Mouse (Mus musculus): ENCODE results near the gene Srebf2. TPM values are rescaled to one million over a fixed set of nuclear protein-coding genes. Genes with fewer than 3 reads are reported as not detected.

The Srebf2 gene
- polyA plus RNA-seq (2014; fragmentation: Illumina TruSeq; extraction: RNeasy Lipid Tissue Mini Kit (QIAGEN cat#74804); ENCODE audit: low read depth, low replicate concordance): 7.5 TPM

DNA sequence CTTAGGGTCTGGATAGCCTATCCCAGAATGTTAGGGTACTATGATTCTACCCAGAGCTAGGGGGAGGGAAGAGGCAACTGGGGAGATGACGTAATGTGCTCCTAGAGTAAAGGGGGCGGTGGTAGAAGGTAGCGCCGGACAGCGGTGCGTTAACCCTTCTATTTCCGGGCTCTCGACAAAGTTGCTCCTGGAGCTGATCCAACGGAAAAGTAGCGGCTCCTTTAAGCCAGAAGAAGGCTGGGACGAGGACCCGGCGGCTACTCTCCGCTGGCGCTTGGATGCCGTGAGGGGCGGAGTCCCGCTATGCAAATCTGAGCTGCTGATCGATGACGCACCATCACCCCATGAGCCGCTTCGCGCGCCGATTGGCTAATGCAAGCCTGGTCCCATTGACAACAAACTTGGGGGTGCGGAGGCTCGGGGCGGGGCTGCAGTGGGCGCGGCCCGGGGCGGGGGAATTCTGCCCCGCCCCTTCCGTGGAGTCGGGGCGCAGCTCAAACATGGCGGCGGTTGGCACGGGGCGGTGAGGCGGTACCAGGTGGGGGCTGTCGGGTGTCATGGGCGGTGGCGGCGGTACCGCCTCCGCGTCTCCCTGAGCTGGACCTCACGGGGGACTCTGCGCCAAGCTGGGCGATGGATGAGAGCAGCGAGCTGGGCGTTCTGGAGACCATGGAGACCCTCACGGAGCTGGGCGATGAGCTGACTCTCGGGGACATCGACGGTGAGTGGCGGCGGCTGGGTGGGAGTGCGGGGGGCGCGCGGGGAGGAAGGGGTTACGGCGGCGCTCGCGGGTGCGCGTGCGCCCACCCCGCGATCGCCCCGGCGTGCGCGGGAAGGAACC is at the start of gene Srebf2:
Gene Srebf2, plus strand, starts transcription at position 412 of the 841 bp plus-strand sequence.

DNA sequence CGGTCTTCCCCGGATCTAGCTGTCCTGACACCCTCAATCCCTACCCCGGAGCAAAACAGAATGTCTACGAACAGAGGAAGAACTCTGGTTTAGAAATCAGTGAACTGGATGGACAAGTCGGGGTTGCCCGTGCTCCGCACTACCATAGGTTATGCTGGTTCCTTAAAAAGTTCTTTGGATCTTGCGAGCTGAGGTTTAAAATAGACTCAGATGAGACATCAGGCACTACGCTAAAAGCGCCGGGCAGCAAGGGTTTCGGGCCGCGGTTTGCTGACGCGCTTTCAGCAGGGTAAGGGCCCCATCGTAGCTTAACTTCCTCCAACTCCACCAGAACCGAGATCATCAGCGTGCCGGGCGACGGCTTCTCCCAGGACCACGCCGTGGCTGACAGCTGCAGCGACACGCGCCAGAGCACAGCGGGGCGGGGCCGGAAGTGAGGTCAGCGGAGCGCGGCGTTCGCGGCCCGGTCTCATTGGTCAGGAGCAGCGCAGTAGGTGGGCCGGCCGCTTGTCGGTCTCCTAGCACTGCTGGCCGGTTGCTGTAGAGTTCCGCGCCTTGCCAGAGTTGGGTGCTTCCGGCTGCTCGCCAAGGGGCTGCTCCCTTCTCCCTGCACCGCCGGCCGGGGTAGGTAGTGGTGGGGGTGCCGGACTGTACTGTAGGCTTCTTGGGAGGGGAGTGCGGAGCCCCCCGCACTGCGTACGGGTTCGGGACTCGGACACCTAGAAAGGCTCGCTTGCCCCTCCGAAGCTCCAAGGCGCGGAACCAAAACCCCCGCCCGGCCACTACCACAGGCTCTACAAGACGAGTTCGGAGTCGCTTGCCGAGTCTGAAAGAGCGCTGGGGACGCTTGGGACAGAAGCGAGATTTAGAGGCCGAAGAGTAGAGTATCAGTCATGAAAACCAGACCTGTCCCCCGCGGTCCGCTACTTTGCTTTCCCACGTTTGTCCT is 19.3 kb upstream of the Srebf2 start, which contains the start of gene Ccdc134:
Gene Ccdc134, plus strand, starts transcription at position 497 of the 949 bp plus-strand sequence.

DNA sequence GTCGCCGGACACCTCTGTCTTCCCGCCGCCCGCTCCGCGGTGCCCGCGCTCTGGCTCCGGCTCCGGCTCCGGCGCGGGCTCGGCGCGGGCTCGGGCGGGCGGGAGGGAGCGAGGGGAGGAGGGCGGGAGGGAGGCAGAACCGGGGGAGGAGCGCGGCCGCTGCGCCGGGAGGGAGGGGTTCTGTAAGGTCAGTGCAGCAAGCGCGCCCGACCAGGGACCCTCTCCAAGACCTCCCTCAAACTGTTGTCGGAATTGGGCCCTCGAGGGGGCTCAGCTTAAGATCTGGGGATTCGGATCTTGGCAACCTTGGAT is 65.7 kb downstream of the Srebf2 start, which contains the start of gene Shisa8:
Gene Shisa8, minus strand, starts transcription at position 64 of the 312 bp plus-strand sequence.

DNA sequence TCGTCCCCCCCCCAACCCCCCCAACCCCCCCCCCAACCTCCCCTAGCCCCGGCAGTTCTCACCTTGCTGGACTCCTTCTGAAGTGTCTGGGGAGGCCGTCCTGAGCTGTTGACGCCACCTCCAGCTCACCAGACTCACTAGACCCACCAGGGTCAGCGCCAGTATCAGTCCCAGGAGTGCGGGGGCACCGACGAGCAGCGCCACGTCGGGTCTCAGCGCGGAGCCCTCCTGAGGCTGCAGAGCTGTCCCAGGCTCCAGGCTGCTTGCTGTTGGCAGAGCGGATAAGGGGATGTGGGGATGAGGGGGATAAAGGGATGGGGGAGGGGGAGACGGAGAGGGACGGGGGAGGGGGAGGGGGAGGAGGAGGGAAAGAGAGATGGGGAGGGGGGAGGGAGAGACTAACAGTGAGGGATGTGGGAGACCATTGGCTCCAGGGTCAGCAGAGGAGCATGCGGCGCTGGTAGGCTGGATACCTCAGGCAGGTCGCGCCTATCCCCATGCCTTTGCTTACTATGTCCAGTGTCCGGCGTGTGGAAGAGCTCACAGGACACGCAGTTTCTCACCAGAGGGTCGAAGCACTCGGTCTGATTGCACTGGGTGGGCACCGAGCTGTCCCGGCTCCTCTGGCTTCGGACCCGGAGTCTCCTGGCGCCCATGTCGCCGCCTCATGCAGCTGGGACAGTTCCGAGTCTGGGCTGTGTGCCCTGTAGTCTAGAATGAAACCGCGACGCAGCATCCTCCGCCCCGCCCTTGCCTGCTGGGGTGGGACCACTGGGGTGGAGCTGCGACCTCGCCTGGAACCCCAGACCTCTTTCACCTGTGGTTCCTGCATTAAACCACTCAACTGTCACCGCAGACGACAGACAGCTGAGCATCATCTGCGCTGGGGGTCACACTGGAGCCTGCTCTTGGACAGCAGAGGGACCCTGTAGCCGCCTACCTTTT is 76.9 kb downstream of the Srebf2 start, which contains the start of gene Tnfrsf13c:
Gene Tnfrsf13c, minus strand, starts transcription at position 713 of the 945 bp plus-strand sequence.

DNA sequence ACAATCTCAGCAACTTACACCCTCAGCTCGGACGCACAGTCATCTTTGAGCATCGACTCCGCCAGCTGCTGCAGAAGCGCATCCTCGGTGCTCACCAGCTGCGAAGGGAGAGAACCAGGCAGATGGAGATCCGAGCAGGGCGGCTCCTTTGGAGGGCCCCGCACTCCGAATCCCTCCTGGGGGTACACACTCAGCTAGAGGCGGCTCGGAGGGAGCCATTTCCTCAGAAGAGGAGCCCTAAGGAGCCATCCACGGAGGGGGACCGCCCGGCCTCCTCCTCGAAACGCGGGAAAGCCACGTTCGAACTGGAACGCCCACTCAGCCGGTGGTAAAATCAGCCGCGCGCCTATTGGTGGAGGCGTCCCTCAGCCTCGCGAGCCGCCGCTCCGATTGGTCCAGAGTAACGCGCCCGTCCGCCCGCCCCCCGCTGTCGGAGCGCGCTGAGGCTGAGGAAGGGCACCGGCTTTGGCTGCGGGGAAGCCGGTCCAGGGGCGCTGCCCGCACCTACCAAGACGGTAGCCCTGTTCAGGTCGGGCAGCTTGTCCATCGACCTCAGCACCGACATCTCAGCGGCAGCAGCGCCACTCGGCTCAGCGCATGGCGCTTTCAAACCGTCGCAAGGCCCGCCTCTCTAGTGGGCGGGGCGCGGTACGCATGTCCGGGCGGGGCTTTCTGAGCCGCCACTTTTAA is 97.3 kb downstream of the Srebf2 start, which contains the start of gene Cenpm:
Gene Cenpm, minus strand, starts transcription at position 634 of the 690 bp plus-strand sequence.

DNA sequence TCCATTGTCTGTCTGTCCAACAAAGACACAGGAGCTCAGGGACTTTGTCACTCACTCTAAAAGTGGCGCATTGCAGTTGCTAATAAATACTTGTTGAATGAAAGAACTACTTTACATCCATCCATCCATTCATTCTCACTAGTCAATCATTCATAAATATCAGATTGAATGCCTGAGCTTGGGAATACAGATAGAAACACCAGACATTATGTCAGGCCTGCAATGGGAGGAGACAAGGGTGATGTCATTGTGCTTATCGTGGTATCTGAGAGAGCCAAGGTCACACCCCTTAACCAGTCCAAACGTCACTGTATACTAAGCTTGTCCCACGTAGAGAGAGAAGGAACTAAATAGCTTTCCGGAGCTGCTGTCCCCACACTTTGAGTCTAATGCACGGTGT is 105.1 kb downstream of the Srebf2 start, which contains the start of gene 1500009C09Rik:
Gene 1500009C09Rik, plus strand, starts transcription at position 301 of the 400 bp plus-strand sequence.

Other genes starting within 250 kb of the Srebf2 start
- gene Polr3h, start 220.9 kb upstream of the Srebf2 start, polyA plus RNA-seq (2014; fragmentation: Illumina TruSeq; extraction: RNeasy Lipid Tissue Mini Kit (QIAGEN cat#74804); ENCODE audit: low read depth, low replicate concordance): 0.64 TPM
- not detected for gene Csdc2, start 210.4 kb upstream of the Srebf2 start, polyA plus RNA-seq (2014; fragmentation: Illumina TruSeq; extraction: RNeasy Lipid Tissue Mini Kit (QIAGEN cat#74804); ENCODE audit: low read depth, low replicate concordance)
- gene Pmm1, start 186.3 kb upstream of the Srebf2 start, polyA plus RNA-seq (2014; fragmentation: Illumina TruSeq; extraction: RNeasy Lipid Tissue Mini Kit (QIAGEN cat#74804); ENCODE audit: low read depth, low replicate concordance): not detected
- gene 1700029P11Rik, start 166.6 kb upstream of the Srebf2 start, polyA plus RNA-seq (2014; fragmentation: Illumina TruSeq; extraction: RNeasy Lipid Tissue Mini Kit (QIAGEN cat#74804); ENCODE audit: low read depth, low replicate concordance): not detected
- gene Xrcc6, start 159.3 kb upstream of the Srebf2 start, polyA plus RNA-seq (2014; fragmentation: Illumina TruSeq; extraction: RNeasy Lipid Tissue Mini Kit (QIAGEN cat#74804); ENCODE audit: low read depth, low replicate concordance): 50.5 TPM
- 14.6 TPM for gene Desi1, start 113.3 kb upstream of the Srebf2 start, polyA plus RNA-seq (2014; fragmentation: Illumina TruSeq; extraction: RNeasy Lipid Tissue Mini Kit (QIAGEN cat#74804); ENCODE audit: low read depth, low replicate concordance)
- 117 TPM for gene Snu13, start 99.6 kb upstream of the Srebf2 start, polyA plus RNA-seq (2014; fragmentation: Illumina TruSeq; extraction: RNeasy Lipid Tissue Mini Kit (QIAGEN cat#74804); ENCODE audit: low read depth, low replicate concordance)
- gene 4930407I10Rik, start 88.0 kb upstream of the Srebf2 start, polyA plus RNA-seq (2014; fragmentation: Illumina TruSeq; extraction: RNeasy Lipid Tissue Mini Kit (QIAGEN cat#74804); ENCODE audit: low read depth, low replicate concordance): not detected
- not detected for gene Mei1, start 77.2 kb upstream of the Srebf2 start, polyA plus RNA-seq (2014; fragmentation: Illumina TruSeq; extraction: RNeasy Lipid Tissue Mini Kit (QIAGEN cat#74804); ENCODE audit: low read depth, low replicate concordance)
- 1.1 TPM for gene Ccdc134, start 19.3 kb upstream of the Srebf2 start, polyA plus RNA-seq (2014; fragmentation: Illumina TruSeq; extraction: RNeasy Lipid Tissue Mini Kit (QIAGEN cat#74804); ENCODE audit: low read depth, low replicate concordance)
- not detected for gene Shisa8, start 65.6 kb downstream of the Srebf2 start, polyA plus RNA-seq (2014; fragmentation: Illumina TruSeq; extraction: RNeasy Lipid Tissue Mini Kit (QIAGEN cat#74804); ENCODE audit: low read depth, low replicate concordance)
- not detected for gene Tnfrsf13c, start 77.2 kb downstream of the Srebf2 start, polyA plus RNA-seq (2014; fragmentation: Illumina TruSeq; extraction: RNeasy Lipid Tissue Mini Kit (QIAGEN cat#74804); ENCODE audit: low read depth, low replicate concordance)
- gene Cenpm, start 97.6 kb downstream of the Srebf2 start, polyA plus RNA-seq (2014; fragmentation: Illumina TruSeq; extraction: RNeasy Lipid Tissue Mini Kit (QIAGEN cat#74804); ENCODE audit: low read depth, low replicate concordance): 2.0 TPM
- not detected for gene 1500009C09Rik, start 105.2 kb downstream of the Srebf2 start, polyA plus RNA-seq (2014; fragmentation: Illumina TruSeq; extraction: RNeasy Lipid Tissue Mini Kit (QIAGEN cat#74804); ENCODE audit: low read depth, low replicate concordance)
- gene Sept3, start 127.7 kb downstream of the Srebf2 start, polyA plus RNA-seq (2014; fragmentation: Illumina TruSeq; extraction: RNeasy Lipid Tissue Mini Kit (QIAGEN cat#74804); ENCODE audit: low read depth, low replicate concordance): not detected
- gene Wbp2nl, start 151.8 kb downstream of the Srebf2 start, polyA plus RNA-seq (2014; fragmentation: Illumina TruSeq; extraction: RNeasy Lipid Tissue Mini Kit (QIAGEN cat#74804); ENCODE audit: low read depth, low replicate concordance): not detected
- gene Naga, start 191.7 kb downstream of the Srebf2 start, polyA plus RNA-seq (2014; fragmentation: Illumina TruSeq; extraction: RNeasy Lipid Tissue Mini Kit (QIAGEN cat#74804); ENCODE audit: low read depth, low replicate concordance): 10.4 TPM
- 0.26 TPM for gene Pheta2, start 191.8 kb downstream of the Srebf2 start, polyA plus RNA-seq (2014; fragmentation: Illumina TruSeq; extraction: RNeasy Lipid Tissue Mini Kit (QIAGEN cat#74804); ENCODE audit: low read depth, low replicate concordance)
- 34.1 TPM for gene Smdt1, start 191.8 kb downstream of the Srebf2 start, polyA plus RNA-seq (2014; fragmentation: Illumina TruSeq; extraction: RNeasy Lipid Tissue Mini Kit (QIAGEN cat#74804); ENCODE audit: low read depth, low replicate concordance)
- 404 TPM for gene Ndufa6, start 207.1 kb downstream of the Srebf2 start, polyA plus RNA-seq (2014; fragmentation: Illumina TruSeq; extraction: RNeasy Lipid Tissue Mini Kit (QIAGEN cat#74804); ENCODE audit: low read depth, low replicate concordance)
- 73.7 TPM for gene Cyp2d22, start 233.1 kb downstream of the Srebf2 start, polyA plus RNA-seq (2014; fragmentation: Illumina TruSeq; extraction: RNeasy Lipid Tissue Mini Kit (QIAGEN cat#74804); ENCODE audit: low read depth, low replicate concordance)
- not detected for gene Cyp2d11, start 246.8 kb downstream of the Srebf2 start, polyA plus RNA-seq (2014; fragmentation: Illumina TruSeq; extraction: RNeasy Lipid Tissue Mini Kit (QIAGEN cat#74804); ENCODE audit: low read depth, low replicate concordance)

Data from liver, adult 10 weeks (tissue).